Mouse (Mus musculus) embryonic stem cell, embryonic (primary cell): Measurements from ENCODE around the gene Zfp526.

Source experiments
- CTCF ChIA-PET, 4 experiments: fragments of 300-600 bp in 2 of 4; fragments of 350-600 bp in 2 of 4; sonication (Branson Sonifier 250); formaldehyde crosslinking; loops; one replicate each; lab custom pipeline; 2022; ENCODE audit warnings: inconsistent platforms in 2 of 4; lab: Charles Lee
- POLR2A ChIA-PET, 4 experiments: fragments of 300-600 bp in 2 of 4; fragments of 350-600 bp in 2 of 4; sonication (Branson Sonifier 250); formaldehyde crosslinking; loops; one replicate each; lab custom pipeline; 2022; ENCODE audit warnings: antibody characterized with exemption in 4 of 4, inconsistent platforms in 1 of 4; lab: Charles Lee

Gene Zfp526

DNA sequence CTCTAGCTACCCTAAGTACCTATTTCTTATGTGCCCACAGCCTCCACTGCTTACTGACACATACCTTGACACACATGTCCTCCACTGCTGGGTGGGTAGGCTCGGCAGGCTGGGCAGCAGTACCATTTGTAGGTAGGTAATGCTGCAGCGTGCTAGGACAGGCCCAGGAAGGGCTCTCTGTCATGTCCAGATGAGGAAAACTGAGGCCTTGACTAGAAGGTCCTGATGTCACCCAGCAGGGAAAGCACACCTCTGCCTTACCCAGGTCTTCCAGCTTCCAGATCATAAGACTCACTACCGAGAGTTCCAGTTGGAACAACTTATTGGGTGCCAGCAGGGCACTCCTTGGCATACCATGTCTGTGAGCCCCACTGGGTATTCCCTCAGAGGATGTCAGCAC is 53.8 kb downstream of the Zfp526 start:
- ChIA-PET POLR2A (interaction anchor here (0.6 to 6.1 kb wide), 16 partner anchors 7 to 777 kb away, joined by 3 to 68 read pairs (median 8); partner anchors contain the start of genes Cic (in 2 of the 4) and Gsk3a (in 1 of the 4)), CTCF (interaction anchor here in 2 of 4 experiments (0.6 to 1.4 kb wide), 4 partner anchors 20 to 204 kb away, joined by 3 to 6 read pairs (median 4); no protein-coding TSS in a partner anchor)

DNA sequence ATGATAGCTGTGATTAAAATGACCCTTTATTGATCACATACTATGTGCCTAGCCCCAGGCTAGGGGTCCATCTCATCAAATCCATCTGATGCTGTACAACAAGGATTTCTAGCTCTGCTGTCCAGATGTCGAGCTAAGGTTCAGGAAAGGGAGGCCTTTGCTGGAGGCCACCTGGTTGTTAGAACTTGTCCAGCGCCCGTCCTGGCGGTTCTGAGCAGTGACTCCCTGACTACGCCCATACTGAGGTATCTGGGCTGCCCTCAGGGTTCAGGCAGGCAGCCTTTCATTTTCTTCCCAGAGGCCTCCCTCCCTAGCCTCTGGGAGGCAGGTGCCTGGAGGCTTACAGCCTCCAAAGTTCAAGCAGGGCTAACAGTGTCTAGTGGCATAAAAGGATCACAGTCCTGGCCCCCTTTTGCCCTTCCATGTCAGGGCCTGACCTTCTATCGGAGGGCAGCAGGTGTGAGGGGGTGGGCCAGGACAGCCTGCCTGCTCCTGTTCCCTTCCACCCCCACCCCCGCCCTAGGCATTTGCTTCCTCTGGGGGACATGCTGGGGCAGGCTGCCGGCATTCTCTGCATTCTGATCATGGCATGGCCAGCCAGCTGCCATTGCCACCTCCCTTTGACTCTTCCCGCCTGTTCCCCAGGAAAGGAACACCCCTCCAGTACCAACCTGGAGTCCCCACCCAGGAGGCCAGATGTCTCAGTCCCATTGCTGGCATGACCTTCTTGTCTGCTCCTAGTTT is 54.5 kb downstream of the Zfp526 start:
- ChIA-PET CTCF (interaction anchor here in 2 of 4 experiments (0.7 to 3.0 kb wide), 6 partner anchors 12 to 176 kb away, joined by 3 to 18 read pairs (median 3); no protein-coding TSS in a partner anchor), POLR2A (interaction anchor here (0.6 to 6.1 kb wide), 26 partner anchors 8 to 386 kb away, joined by 3 to 68 read pairs (median 6); partner anchors contain the start of genes Cic (in 3 of the 4), Gsk3a (in 1 of the 4), Megf8 (in 1 of the 4) and Pafah1b3 (in 1 of the 4))
